Mouse (Mus musculus): ENCODE data around the gene Kif21b. TPM values are rescaled to one million over a fixed set of nuclear protein-coding genes. Genes with fewer than 3 reads are reported as not detected.

Gene Kif21b
- polyA plus RNA-seq, 1 experiment from 2014 or later, result 3.3 TPM

GRCm38 (mm10) chr1:136175183-136175582, 44.0 kb downstream of the Kif21b start:
- H3K9me3 ChIP-seq (ENCODE audit: control insufficient read depth, low read length), result no peaks in the 10 kb centered on the region
- H3K4me2 ChIP-seq (replicated peaks; ENCODE audit: low read depth, low read length), result no peak overlapping the region
- peaks cover 4% of the 10 kb centered on the region; the same call in 1 of the 2 replicates for H3K36me3 ChIP-seq (ENCODE audit: control insufficient read depth, insufficient read depth, low read length)
- no peak overlapping the region for H3K27ac ChIP-seq (ENCODE audit: low read depth, low read length)
- H3K9ac ChIP-seq (ENCODE audit: low read depth, low read length), result no peak overlapping the region
- WGBS, result 40% methylated on average over 6 of the region's 6 CpGs
- peak; percentile 18; the same call in 1 of the 2 replicates for ATAC-seq (ENCODE audit: low FRiP score, low TSS enrichment)
- H3K4me3 ChIP-seq (ENCODE audit: low read length), result no peak overlapping the region
- H3K4me1 ChIP-seq (ENCODE audit: control insufficient read depth, insufficient read depth, low read length), result peaks cover 18% of the 10 kb centered on the region
- H3K27me3 ChIP-seq (ENCODE audit: control insufficient read depth, insufficient read depth, low read length), result no peaks in the 10 kb centered on the region

- Histone ChIP-seq H3K36me3 (ENCODE audit: control insufficient read depth, insufficient read depth, low read length) (no peaks in the 10 kb centered on the region; the same call in 1 of the 2 replicates), H3K4me3 (ENCODE audit: low read length) (no peak overlapping the region), H3K27ac (ENCODE audit: low read depth, low read length) (no peak overlapping the region), H3K9ac (ENCODE audit: low read depth, low read length) (no peak overlapping the region), H3K4me1 (ENCODE audit: control insufficient read depth, insufficient read depth, low read length) (peaks cover 18% of the 10 kb centered on the region), H3K27me3 (ENCODE audit: control insufficient read depth, insufficient read depth, low read length) (no peaks in the 10 kb centered on the region), H3K4me2 (replicated peaks; ENCODE audit: low read depth, low read length) (no peak overlapping the region), H3K9me3 (ENCODE audit: control insufficient read depth, low read length) (no peaks in the 10 kb centered on the region)
- ATAC-seq (ENCODE audit: low FRiP score, low TSS enrichment), result no peak
- WGBS, result 93% methylated on average over 2 of the region's 2 CpGs
Measured at GRCm38 (mm10) chr1:136177085-136177484, 45.9 kb downstream of the Kif21b start.

- no peaks in the 10 kb centered on the region; the same call in 1 of the 2 replicates for H3K36me3 ChIP-seq (ENCODE audit: control insufficient read depth, insufficient read depth, low read length)
- no peak overlapping the region for H3K27ac ChIP-seq (ENCODE audit: low read depth, low read length)
- H3K4me2 ChIP-seq (replicated peaks; ENCODE audit: low read depth, low read length), result no peak overlapping the region
- no peaks in the 10 kb centered on the region for H3K9me3 ChIP-seq (ENCODE audit: control insufficient read depth, low read length)
- H3K27me3 ChIP-seq (ENCODE audit: control insufficient read depth, insufficient read depth, low read length), result no peaks in the 10 kb centered on the region
- H3K9ac ChIP-seq (ENCODE audit: low read depth, low read length), result no peak overlapping the region
- WGBS, result 51% methylated on average over 6 of the region's 6 CpGs
- H3K4me1 ChIP-seq (ENCODE audit: control insufficient read depth, insufficient read depth, low read length), result peaks cover 10% of the 10 kb centered on the region
- H3K4me3 ChIP-seq (ENCODE audit: low read length), result no peak overlapping the region
- ATAC-seq (ENCODE audit: low FRiP score, low TSS enrichment), result no peak
Measured at GRCm38 (mm10) chr1:136178741-136179140, 47.6 kb downstream of the Kif21b start.

- Histone ChIP-seq H3K36me3 (ENCODE audit: control insufficient read depth, insufficient read depth, low read length) (no peaks in the 10 kb centered on the region; the same call in 1 of the 2 replicates), H3K4me3 (ENCODE audit: low read length) (no peak overlapping the region), H3K27ac (ENCODE audit: low read depth, low read length) (no peak overlapping the region), H3K9me3 (ENCODE audit: control insufficient read depth, low read length) (no peaks in the 10 kb centered on the region), H3K4me1 (ENCODE audit: control insufficient read depth, insufficient read depth, low read length) (peaks cover 2% of the 10 kb centered on the region; the same call in 1 of the 2 replicates), H3K4me2 (replicated peaks; ENCODE audit: low read depth, low read length) (no peak overlapping the region), H3K27me3 (ENCODE audit: control insufficient read depth, insufficient read depth, low read length) (no peaks in the 10 kb centered on the region), H3K9ac (ENCODE audit: low read depth, low read length) (no peak overlapping the region)
- WGBS, result 79% methylated on average over 2 of the region's 2 CpGs
- ATAC-seq (ENCODE audit: low FRiP score, low TSS enrichment), result no peak
Measured at GRCm38 (mm10) chr1:136179511-136180001, 48.4 kb downstream of the Kif21b start.

GRCm38 (mm10) chr1:136190033-136190432, 58.8 kb downstream of the Kif21b start:
- WGBS, result 91% methylated on average over 5 of the region's 5 CpGs
- no peak overlapping the region for H3K4me2 ChIP-seq (replicated peaks; ENCODE audit: low read depth, low read length)

GRCm38 (mm10) chr1:136212803-136213202, 81.6 kb downstream of the Kif21b start, which contains the start of gene Mroh3:
Gene Mroh3, minus strand, starts transcription at chr1:136212828.
- Histone ChIP-seq H3K27ac (ENCODE audit: low read depth, low read length) (no peak within 1 kb of the TSS), H3K36me3 (ENCODE audit: control insufficient read depth, insufficient read depth, low read length) (peaks cover 30% of the 10 kb centered on the region), H3K9ac (ENCODE audit: low read depth, low read length) (no peak within 1 kb of the TSS), H3K27me3 (ENCODE audit: control insufficient read depth, insufficient read depth, low read length) (no peaks in the 10 kb centered on the region), H3K4me3 (ENCODE audit: low read length) (no peak within 1 kb of the TSS), H3K4me2 (replicated peaks; ENCODE audit: low read depth, low read length) (no peak within 1 kb of the TSS), H3K9me3 (ENCODE audit: control insufficient read depth, low read length) (no peaks in the 10 kb centered on the region), H3K4me1 (ENCODE audit: control insufficient read depth, insufficient read depth, low read length) (no peaks in the 10 kb centered on the region)
- WGBS, result 52% methylated on average over 3 of the region's 3 CpGs
- ATAC-seq (ENCODE audit: low FRiP score, low TSS enrichment), result peak; percentile 43; the same call in 1 of the 2 replicates

More at GRCm38 (mm10) chr1:136190033-136190432, 58.8 kb downstream of the Kif21b start:
- no peaks in the 10 kb centered on the region for H3K27me3 ChIP-seq (ENCODE audit: control insufficient read depth, insufficient read depth, low read length)
- H3K36me3 ChIP-seq (ENCODE audit: control insufficient read depth, insufficient read depth, low read length), result no peaks in the 10 kb centered on the region
- no peak for ATAC-seq (ENCODE audit: low FRiP score, low TSS enrichment)
- H3K4me1 ChIP-seq (ENCODE audit: control insufficient read depth, insufficient read depth, low read length), result no peaks in the 10 kb centered on the region
- H3K9me3 ChIP-seq (ENCODE audit: control insufficient read depth, low read length), result no peaks in the 10 kb centered on the region
- H3K9ac ChIP-seq (ENCODE audit: low read depth, low read length), result no peak overlapping the region
- no peak overlapping the region for H3K4me3 ChIP-seq (ENCODE audit: low read length)
- no peak overlapping the region for H3K27ac ChIP-seq (ENCODE audit: low read depth, low read length)

GRCm38 (mm10) chr1:136214304-136214703, 83.1 kb downstream of the Kif21b start:
- Histone ChIP-seq H3K27me3 (ENCODE audit: control insufficient read depth, insufficient read depth, low read length) (no peaks in the 10 kb centered on the region), H3K4me3 (ENCODE audit: low read length) (no peak overlapping the region), H3K9me3 (ENCODE audit: control insufficient read depth, low read length) (no peaks in the 10 kb centered on the region), H3K4me1 (ENCODE audit: control insufficient read depth, insufficient read depth, low read length) (no peaks in the 10 kb centered on the region), H3K36me3 (ENCODE audit: control insufficient read depth, insufficient read depth, low read length) (peaks cover 44% of the 10 kb centered on the region), H3K27ac (ENCODE audit: low read depth, low read length) (no peak overlapping the region), H3K4me2 (replicated peaks; ENCODE audit: low read depth, low read length) (no peak overlapping the region), H3K9ac (ENCODE audit: low read depth, low read length) (no peak overlapping the region)
- 84% methylated on average over 15 of the region's 15 CpGs for WGBS
- no peak for ATAC-seq (ENCODE audit: low FRiP score, low TSS enrichment)

- 74% methylated on average over 10 of the region's 10 CpGs for WGBS
- Histone ChIP-seq H3K4me2 (replicated peaks; ENCODE audit: low read depth, low read length) (no peak overlapping the region), H3K27ac (ENCODE audit: low read depth, low read length) (peak overlapping the region; percentile 30; the same call in 1 of the 2 replicates), H3K36me3 (ENCODE audit: control insufficient read depth, insufficient read depth, low read length) (peaks cover 67% of the 10 kb centered on the region), H3K9ac (ENCODE audit: low read depth, low read length) (no peak overlapping the region), H3K9me3 (ENCODE audit: control insufficient read depth, low read length) (no peaks in the 10 kb centered on the region), H3K4me1 (ENCODE audit: control insufficient read depth, insufficient read depth, low read length) (0 out of 2 replicates have a peak, but pooled peaks cover 3% of the 10 kb centered on the region), H3K4me3 (ENCODE audit: low read length) (no peak overlapping the region), H3K27me3 (ENCODE audit: control insufficient read depth, insufficient read depth, low read length) (no peaks in the 10 kb centered on the region)
- ATAC-seq (ENCODE audit: low FRiP score, low TSS enrichment), result peak; percentile 53
Measured at GRCm38 (mm10) chr1:136220037-136220871, 89.1 kb downstream of the Kif21b start.

GRCm38 (mm10) chr1:136222386-136222785, 91.2 kb downstream of the Kif21b start:
- H3K4me1 ChIP-seq (ENCODE audit: control insufficient read depth, insufficient read depth, low read length), result 0 out of 2 replicates have a peak, but pooled peaks cover 4% of the 10 kb centered on the region
- H3K4me3 ChIP-seq (ENCODE audit: low read length), result no peak overlapping the region
- no peak overlapping the region for H3K27ac ChIP-seq (ENCODE audit: low read depth, low read length)
- WGBS, result 82% methylated on average over 10 of the region's 10 CpGs
- no peaks in the 10 kb centered on the region for H3K27me3 ChIP-seq (ENCODE audit: control insufficient read depth, insufficient read depth, low read length)
- H3K4me2 ChIP-seq (replicated peaks; ENCODE audit: low read depth, low read length), result no peak overlapping the region
- H3K9me3 ChIP-seq (ENCODE audit: control insufficient read depth, low read length), result no peaks in the 10 kb centered on the region
- no peak overlapping the region for H3K9ac ChIP-seq (ENCODE audit: low read depth, low read length)
- no peak for ATAC-seq (ENCODE audit: low FRiP score, low TSS enrichment)
- H3K36me3 ChIP-seq (ENCODE audit: control insufficient read depth, insufficient read depth, low read length), result peaks cover 66% of the 10 kb centered on the region
